Mouse (Mus musculus): ENCODE measurements around the gene Dph5. TPM values are rescaled to one million over a fixed set of nuclear protein-coding genes. Genes with fewer than 3 reads are reported as not detected.
"Not testable (repeated sequence)": the region's sequence is repeated elsewhere in the genome, so short reads cannot be mapped to it uniquely, and the experiment has no call there.

Gene Dph5
- polyA plus RNA-seq, 1 experiment from 2014 or later = 21.9 TPM

GRCm38 (mm10) chr3:115858822-115859221 lies 28.8 kb upstream of the Dph5 start:
- Histone ChIP-seq H3K9me3 (replicated peaks) (no peaks in the 10 kb centered on the region), H3K9ac (no peak overlapping the region), H3K4me1 (peaks cover 15% of the 10 kb centered on the region; the same call in 1 of the 2 replicates), H3K4me2 (replicated peaks) (no peak overlapping the region), H3K27me3 (no peaks in the 10 kb centered on the region), H3K27ac (no peak overlapping the region), H3K4me3 (no peak overlapping the region), H3K36me3 (no peaks in the 10 kb centered on the region)
- 87% methylated on average over 3 of the region's 3 CpGs for WGBS
- no peak for ATAC-seq (ENCODE audit: low FRiP score)

- not testable (repeated sequence) for H3K36me3 ChIP-seq; H3K9ac ChIP-seq; H3K27ac ChIP-seq; H3K9me3 ChIP-seq (replicated peaks); H3K4me3 ChIP-seq; H3K4me2 ChIP-seq (replicated peaks); H3K27me3 ChIP-seq; ATAC-seq (ENCODE audit: low FRiP score)
- whole genome bisulfite sequencing = 78% methylated on average over 1 of the region's 1 CpGs
- H3K4me1 ChIP-seq = 0 out of 2 replicates have a peak, but pooled peaks cover 12% of the 10 kb centered on the region
Observed at GRCm38 (mm10) chr3:115860780-115861179, 26.9 kb upstream of the Dph5 start.

GRCm38 (mm10) chr3:115863487-115863886 lies 24.1 kb upstream of the Dph5 start:
- H3K4me3 ChIP-seq = no peak overlapping the region
- no peaks in the 10 kb centered on the region for H3K9me3 ChIP-seq (replicated peaks)
- H3K27ac ChIP-seq = no peak overlapping the region
- H3K9ac ChIP-seq = no peak overlapping the region
- H3K27me3 ChIP-seq = no peaks in the 10 kb centered on the region
- H3K4me1 ChIP-seq = no peaks in the 10 kb centered on the region
- H3K36me3 ChIP-seq = no peaks in the 10 kb centered on the region
- no peak for ATAC-seq (ENCODE audit: low FRiP score)
- WGBS = 78% methylated on average over 4 of the region's 4 CpGs
- no peak overlapping the region for H3K4me2 ChIP-seq (replicated peaks)

GRCm38 (mm10) chr3:115867150-115867549 lies 20.5 kb upstream of the Dph5 start:
- ATAC-seq (ENCODE audit: low FRiP score) = no peak
- Histone ChIP-seq H3K9ac (no peak overlapping the region), H3K4me2 (replicated peaks) (no peak overlapping the region), H3K9me3 (replicated peaks) (no peaks in the 10 kb centered on the region), H3K4me3 (no peak overlapping the region), H3K4me1 (no peaks in the 10 kb centered on the region), H3K36me3 (no peaks in the 10 kb centered on the region), H3K27ac (no peak overlapping the region), H3K27me3 (no peaks in the 10 kb centered on the region)
- 76% methylated on average over 4 of the region's 4 CpGs for WGBS

GRCm38 (mm10) chr3:115867901-115868300 lies 19.7 kb upstream of the Dph5 start:
- ATAC-seq (ENCODE audit: low FRiP score) = no peak
- H3K4me2 ChIP-seq (replicated peaks) = no peak overlapping the region
- no peaks in the 10 kb centered on the region for H3K4me1 ChIP-seq
- no peaks in the 10 kb centered on the region for H3K27me3 ChIP-seq
- H3K4me3 ChIP-seq = no peak overlapping the region
- H3K9me3 ChIP-seq (replicated peaks) = no peaks in the 10 kb centered on the region
- no peak overlapping the region for H3K9ac ChIP-seq
- H3K36me3 ChIP-seq = no peaks in the 10 kb centered on the region
- 75% methylated on average over 1 of the region's 1 CpGs for WGBS
- no peak overlapping the region for H3K27ac ChIP-seq

- Histone ChIP-seq H3K9me3 (replicated peaks) (no peaks in the 10 kb centered on the region), H3K27ac (no peak overlapping the region), H3K9ac (no peak overlapping the region), H3K4me2 (replicated peaks) (no peak overlapping the region), H3K27me3 (no peaks in the 10 kb centered on the region), H3K36me3 (no peaks in the 10 kb centered on the region), H3K4me3 (no peak overlapping the region), H3K4me1 (no peaks in the 10 kb centered on the region)
- no peak for ATAC-seq (ENCODE audit: low FRiP score)
- WGBS = 80% methylated on average over 2 of the region's 2 CpGs
Observed at GRCm38 (mm10) chr3:115869360-115869759, 18.3 kb upstream of the Dph5 start.

GRCm38 (mm10) chr3:115875551-115875950 lies 12.1 kb upstream of the Dph5 start:
- Histone ChIP-seq H3K9me3 (replicated peaks) (no peaks in the 10 kb centered on the region), H3K36me3 (no peaks in the 10 kb centered on the region), H3K27ac (no peak overlapping the region), H3K9ac (no peak overlapping the region), H3K4me1 (no peaks in the 10 kb centered on the region), H3K27me3 (no peaks in the 10 kb centered on the region), H3K4me3 (no peak overlapping the region), H3K4me2 (replicated peaks) (no peak overlapping the region)
- no peak for ATAC-seq (ENCODE audit: low FRiP score)
- WGBS = 68% methylated on average over 6 of the region's 6 CpGs

GRCm38 (mm10) chr3:115877133-115877532 lies 10.5 kb upstream of the Dph5 start:
- no peak overlapping the region for H3K4me3 ChIP-seq
- 100% methylated on average over 1 of the region's 1 CpGs for WGBS
- ATAC-seq (ENCODE audit: low FRiP score) = no peak
- H3K4me1 ChIP-seq = no peaks in the 10 kb centered on the region
- H3K27ac ChIP-seq = no peak overlapping the region
- H3K36me3 ChIP-seq = no peaks in the 10 kb centered on the region
- no peak overlapping the region for H3K9ac ChIP-seq
- no peak overlapping the region for H3K4me2 ChIP-seq (replicated peaks)
- no peaks in the 10 kb centered on the region for H3K9me3 ChIP-seq (replicated peaks)
- no peaks in the 10 kb centered on the region for H3K27me3 ChIP-seq

GRCm38 (mm10) chr3:115884086-115884485 lies 3.6 kb upstream of the Dph5 start:
- Histone ChIP-seq H3K9ac (no peak overlapping the region), H3K27me3 (no peaks in the 10 kb centered on the region), H3K36me3 (no peaks in the 10 kb centered on the region), H3K4me3 (no peak overlapping the region), H3K4me2 (replicated peaks) (no peak overlapping the region), H3K9me3 (replicated peaks) (no peaks in the 10 kb centered on the region), H3K4me1 (peaks cover 5% of the 10 kb centered on the region; the same call in 1 of the 2 replicates), H3K27ac (no peak overlapping the region)
- no peak for ATAC-seq (ENCODE audit: low FRiP score)
- 85% methylated on average over 1 of the region's 1 CpGs for WGBS

GRCm38 (mm10) chr3:115888310-115889106 lies 871 bp downstream of the Dph5 start:
- H3K27ac ChIP-seq = peak overlapping the region; percentile 81
- H3K4me3 ChIP-seq = peak overlapping the region; percentile 71
- no peaks in the 10 kb centered on the region for H3K27me3 ChIP-seq
- H3K9ac ChIP-seq = peak overlapping the region; percentile 79
- 4% methylated on average over 21 of the region's 21 CpGs for WGBS
- no peaks in the 10 kb centered on the region for H3K36me3 ChIP-seq
- peak; percentile 77 for ATAC-seq (ENCODE audit: low FRiP score)
- peaks cover 5% of the 10 kb centered on the region; the same call in 1 of the 2 replicates for H3K4me1 ChIP-seq
- H3K4me2 ChIP-seq (replicated peaks) = peak overlapping the region; percentile 78
- H3K9me3 ChIP-seq (replicated peaks) = no peaks in the 10 kb centered on the region

- Histone ChIP-seq H3K27ac (no peak overlapping the region; the same call in 1 of the 2 replicates), H3K9me3 (replicated peaks) (no peaks in the 10 kb centered on the region), H3K4me2 (replicated peaks) (no peak overlapping the region), H3K9ac (no peak overlapping the region), H3K4me3 (no peak overlapping the region), H3K4me1 (peaks cover 3% of the 10 kb centered on the region; the same call in 1 of the 2 replicates), H3K36me3 (0 out of 2 replicates have a peak, but pooled peaks cover 5% of the 10 kb centered on the region), H3K27me3 (no peaks in the 10 kb centered on the region)
- WGBS = 60% methylated on average over 4 of the region's 4 CpGs
- ATAC-seq (ENCODE audit: low FRiP score) = peak; percentile 20; the same call in 1 of the 2 replicates
Observed at GRCm38 (mm10) chr3:115892341-115892740, 4.7 kb downstream of the Dph5 start.

GRCm38 (mm10) chr3:115893166-115893565 lies 5.5 kb downstream of the Dph5 start:
- Histone ChIP-seq H3K27ac (no peak overlapping the region), H3K27me3 (no peaks in the 10 kb centered on the region), H3K9ac (no peak overlapping the region), H3K9me3 (replicated peaks) (no peaks in the 10 kb centered on the region), H3K4me3 (no peak overlapping the region), H3K4me1 (peaks cover 3% of the 10 kb centered on the region; the same call in 1 of the 2 replicates), H3K36me3 (0 out of 2 replicates have a peak, but pooled peaks cover 5% of the 10 kb centered on the region), H3K4me2 (replicated peaks) (no peak overlapping the region)
- WGBS = 69% methylated on average over 2 of the region's 2 CpGs
- ATAC-seq (ENCODE audit: low FRiP score) = no peak; the same call in 1 of the 2 replicates
